Mouse (Mus musculus) right cerebral cortex, postnatal 14 days (tissue): Measurements from ENCODE around the gene Ankrd10.
"Not testable (repeated sequence)": the region's sequence is repeated elsewhere in the genome, so short reads cannot be mapped to it uniquely, and the experiment has no call there.

Source experiments
- DNase-seq: peaks from one replicate; pipeline ENCODE4 v3.0.0; 2022

Gene Ankrd10

DNA sequence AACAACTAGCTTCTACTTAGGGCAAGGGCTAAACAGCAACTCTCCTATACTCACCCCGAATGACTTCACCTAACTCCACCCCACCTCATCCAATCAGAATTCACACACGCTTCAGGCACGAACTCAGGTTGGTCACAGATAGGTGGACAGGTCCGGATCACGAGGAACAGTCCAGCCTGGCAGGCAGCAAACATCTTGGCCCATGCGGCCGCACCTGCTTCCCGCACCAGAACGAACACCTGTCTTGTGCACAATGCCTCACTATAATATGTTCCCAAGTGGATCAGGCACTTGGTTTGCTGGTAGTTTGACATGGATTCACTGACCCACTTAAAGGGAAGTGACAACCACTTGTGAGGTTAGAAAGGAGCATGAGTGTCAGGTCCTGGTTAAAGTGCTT lies 26.7 kb downstream of the Ankrd10 start:
- DNase-seq: no peak

GRCm38 (mm10) chr8:11602006-11602680 lies 33.4 kb downstream of the Ankrd10 start:
- peak; percentile 46 for DNase-seq

- DNase-seq: no peak
These were observed 35.1 kb downstream of the Ankrd10 start for GRCm38 (mm10) chr8:11600301-11600951.

- no peak for DNase-seq
These were observed 42.2 kb downstream of the Ankrd10 start for GRCm38 (mm10) chr8:11593222-11593884.

DNA sequence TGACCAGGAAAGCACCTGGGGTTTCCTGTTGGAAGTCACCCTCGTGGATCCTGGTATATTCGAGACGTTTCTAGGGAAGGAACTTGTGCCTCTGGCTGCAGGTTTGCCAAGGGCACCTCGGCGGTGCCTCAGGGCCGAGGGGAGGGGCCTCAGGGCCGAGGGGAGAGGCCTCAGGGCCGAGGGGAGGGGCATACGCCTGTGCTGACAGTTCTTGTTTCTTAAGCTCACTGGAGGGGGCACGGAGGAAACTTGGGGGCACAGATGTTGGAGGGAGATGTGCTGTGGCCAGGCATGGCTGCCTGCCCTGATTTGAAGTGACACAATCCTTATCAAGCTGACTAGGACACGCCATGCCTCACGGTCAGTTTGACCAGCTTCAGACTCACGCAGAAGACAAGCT lies 43.3 kb downstream of the Ankrd10 start:
- no peak for DNase-seq

GRCm38 (mm10) chr8:11591837-11592236 lies 43.7 kb downstream of the Ankrd10 start:
- no peak for DNase-seq

GRCm38 (mm10) chr8:11586374-11586745 lies 49.2 kb downstream of the Ankrd10 start:
- DNase-seq: no peak

GRCm38 (mm10) chr8:11585513-11586373 lies 49.8 kb downstream of the Ankrd10 start:
- DNase-seq: no peak

GRCm38 (mm10) chr8:11575604-11576384 lies 59.8 kb downstream of the Ankrd10 start:
- DNase-seq: no peak

GRCm38 (mm10) chr8:11574911-11575603 lies 60.5 kb downstream of the Ankrd10 start:
- DNase-seq: no peak

GRCm38 (mm10) chr8:11572428-11572827 lies 63.1 kb downstream of the Ankrd10 start:
- DNase-seq: no peak

DNA sequence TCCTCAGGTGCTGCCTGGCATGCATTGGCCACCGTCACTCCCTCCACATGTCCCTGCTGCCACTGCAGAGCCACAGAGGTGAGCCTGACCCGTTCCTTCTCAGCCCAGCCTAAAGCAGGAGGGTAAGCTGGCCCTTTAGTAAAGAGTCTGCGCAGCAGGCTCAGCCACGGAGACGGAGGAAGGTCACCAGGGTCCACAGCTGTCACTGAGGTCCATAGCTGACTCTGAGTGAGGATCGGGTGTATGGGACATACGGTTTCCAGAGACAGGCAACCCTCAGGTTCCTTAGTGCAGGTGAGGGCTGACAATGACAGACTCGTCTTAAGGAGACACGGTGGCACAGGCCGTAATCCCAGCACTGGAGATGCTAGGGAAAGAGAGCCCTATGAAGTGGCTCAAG lies 63.6 kb downstream of the Ankrd10 start:
- no peak for DNase-seq

GRCm38 (mm10) chr8:11570742-11571141 lies 64.8 kb downstream of the Ankrd10 start:
- no peak for DNase-seq

GRCm38 (mm10) chr8:11569260-11570097 lies 66.1 kb downstream of the Ankrd10 start:
- no peak for DNase-seq

DNA sequence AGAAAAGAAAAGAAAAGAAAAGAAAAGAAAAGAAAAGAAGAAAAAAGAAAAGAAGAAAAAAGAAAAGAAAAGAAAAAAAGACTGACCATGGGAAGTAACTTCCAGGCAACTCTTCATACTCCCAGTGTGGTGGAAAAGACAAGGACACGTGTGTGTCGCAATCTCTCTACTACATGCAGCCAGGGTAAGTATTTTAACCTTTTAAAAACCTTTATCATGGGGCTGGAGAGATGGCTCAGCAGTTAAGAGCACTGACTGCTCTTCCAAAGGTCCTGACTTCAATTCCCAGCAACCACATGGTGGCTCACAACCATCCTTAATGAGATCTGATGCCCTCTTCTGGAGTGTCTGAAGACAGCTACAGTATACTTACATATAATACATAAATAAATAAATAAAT lies 67.4 kb downstream of the Ankrd10 start:
- DNase-seq: not testable (repeated sequence)

DNA sequence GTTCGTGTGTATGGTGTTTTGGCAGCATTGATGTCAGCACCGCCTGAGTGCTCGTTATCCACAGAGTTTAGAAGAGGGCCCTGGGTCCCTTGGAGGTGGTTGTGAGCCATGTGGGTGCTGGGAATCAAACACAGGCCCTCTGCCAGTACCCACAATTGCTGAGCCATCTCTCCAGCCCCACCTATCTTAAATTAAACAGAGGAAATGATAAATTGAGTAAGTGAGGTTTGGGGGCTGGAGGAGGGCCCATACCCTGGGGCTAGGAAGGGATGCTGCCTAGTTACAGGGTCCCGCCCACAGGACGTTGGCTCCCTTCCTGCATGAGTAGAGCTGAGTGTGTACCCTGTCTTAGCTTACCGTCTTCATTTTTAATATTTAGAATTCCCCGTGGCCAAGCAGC lies 70.8 kb downstream of the Ankrd10 start:
- no peak for DNase-seq

DNA sequence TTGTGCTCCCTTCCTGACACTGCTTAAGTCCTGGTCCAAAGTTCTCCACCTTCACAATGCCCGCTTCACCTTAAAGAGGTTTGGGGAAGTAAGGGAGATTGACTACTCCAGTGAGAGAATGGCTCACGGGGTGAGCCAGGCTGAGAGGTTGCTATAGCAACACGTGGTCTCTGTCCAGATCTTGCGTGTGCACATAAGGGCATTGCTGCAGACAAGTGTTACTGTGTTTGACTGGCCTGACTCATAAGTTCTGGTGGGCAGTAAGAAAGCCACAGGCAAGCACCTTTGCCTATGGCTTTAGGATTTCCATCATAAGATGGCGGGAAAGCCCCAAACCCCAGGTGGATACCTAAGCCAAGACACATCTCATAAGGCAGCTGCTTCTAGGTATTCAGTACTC lies 71.3 kb downstream of the Ankrd10 start:
- DNase-seq: no peak
